Mouse (Mus musculus) CH12.LX (cell line): ENCODE results near the gene Aunip. TPM values are rescaled to one million over a fixed set of nuclear protein-coding genes. Genes with fewer than 3 reads are reported as not detected.

Experiments used
- DNase-seq: peaks from one replicate; pipeline ENCODE4 v3.0.0-alpha.2; 2013; ENCODE audit errors: extremely low read depth
- H3K27ac ChIP-seq: 2 replicates; pipeline ENCODE4 v1.5.1; 2012; ENCODE audit warnings: low read depth, mild to moderate bottlenecking, control low read depth, moderate library complexity; ENCODE audit not compliant: insufficient read depth
- H3K27me3 ChIP-seq: replicated peaks from 2 replicates; pipeline ENCODE3; 2012; ENCODE audit warnings: inconsistent platforms
- H3K36me3 ChIP-seq, 2 experiments: replicated peaks in 1 of 2; 2 replicates each; pipeline versions ENCODE3 to v1.6.1; 2012; ENCODE audit warnings: inconsistent platforms in 1 of 2, low read length in 1 of 2, mild to moderate bottlenecking in 1 of 2, mixed read lengths in 1 of 2, moderate library complexity in 1 of 2; ENCODE audit not compliant: control insufficient read depth in 1 of 2, insufficient read depth in 1 of 2
- H3K4me1 ChIP-seq, 2 experiments: 2 replicates each; pipeline ENCODE4 v1.6.1; 2012; ENCODE audit warnings: inconsistent platforms in 1 of 2, moderate library complexity in 1 of 2; ENCODE audit not compliant: insufficient read depth in 2 of 2, control insufficient read depth in 1 of 2
- H3K4me2 ChIP-seq: 2 replicates; pipeline ENCODE4 v1.6.1; 2012; ENCODE audit warnings: low read depth, mild to moderate bottlenecking, control low read depth; ENCODE audit not compliant: poor library complexity, insufficient read depth, severe bottlenecking
- H3K4me3 ChIP-seq, 3 experiments: fragments of 150-350 bp in 1 of 3; sonication (generic) in 1 of 3; replicated peaks in 1 of 3; 2 replicates each; pipeline versions ENCODE3 to v1.5.1; 2011 to 2012; ENCODE audit warnings: low read depth in 2 of 3, low read length in 2 of 3, mild to moderate bottlenecking in 2 of 3, moderate library complexity in 2 of 3, control low read depth in 1 of 3, improper control_type of control experiment in 1 of 3, inconsistent platforms in 1 of 3, mixed read lengths in 1 of 3; ENCODE audit not compliant: poor library complexity in 1 of 3
- H3K79me2 ChIP-seq: replicated peaks from 2 replicates; pipeline ENCODE4 v1.6.1; 2012; ENCODE audit warnings: mild to moderate bottlenecking, moderate library complexity; ENCODE audit not compliant: control insufficient read depth, poor library complexity, insufficient read depth, severe bottlenecking; ENCODE audit errors: extremely low read depth
- H3K9ac ChIP-seq: 2 replicates; pipeline ENCODE4 v1.6.1; 2012; ENCODE audit warnings: low read depth, mild to moderate bottlenecking, control low read depth, moderate library complexity; ENCODE audit not compliant: insufficient read depth
- H3K9me3 ChIP-seq: replicated peaks from 2 replicates; pipeline ENCODE3; 2012; ENCODE audit warnings: low read length, inconsistent platforms, mixed read lengths
- BHLHE40 ChIP-seq: IDR thresholded peaks from 2 replicates; pipeline ENCODE4 v1.6.1; 2011; ENCODE audit warnings: mild to moderate bottlenecking, low read depth, low read length, improper control_type of control experiment
- CHD2 ChIP-seq: IDR thresholded peaks from 2 replicates; pipeline ENCODE4 v1.6.1; 2011; ENCODE audit warnings: low read length, improper control_type of control experiment
- CTCF ChIP-seq, 2 experiments: IDR thresholded peaks in 1 of 2; conservative IDR thresholded peaks in 1 of 2; 2 replicates each; pipeline ENCODE4 v1.5.1; 2011 to 2012; ENCODE audit warnings: low read depth in 2 of 2, low read length in 2 of 2, improper control_type of control experiment in 1 of 2, inconsistent platforms in 1 of 2, mild to moderate bottlenecking in 1 of 2, moderate library complexity in 1 of 2
- E2F4 ChIP-seq: IDR thresholded peaks from 2 replicates; pipeline ENCODE4 v1.6.1; 2011; ENCODE audit warnings: low read depth, low read length, improper control_type of control experiment; ENCODE audit not compliant: insufficient replicate concordance
- ELF1 ChIP-seq: IDR thresholded peaks from 2 replicates; pipeline ENCODE4 v1.6.1; 2014; ENCODE audit warnings: low read depth, mild to moderate bottlenecking, inconsistent platforms, low read length, improper control_type of control experiment
- EP300 ChIP-seq: IDR thresholded peaks from 2 replicates; pipeline ENCODE4 v1.6.1; 2011; ENCODE audit warnings: low read length, improper control_type of control experiment
- HCFC1 ChIP-seq: IDR thresholded peaks from 2 replicates; pipeline ENCODE4 v1.6.1; 2012; ENCODE audit warnings: low read depth, mild to moderate bottlenecking, inconsistent platforms, low read length, improper control_type of control experiment
- JUN ChIP-seq: IDR thresholded peaks from 2 replicates; pipeline ENCODE4 v1.6.1; 2011; ENCODE audit warnings: low read depth, mild to moderate bottlenecking, low read length, improper control_type of control experiment, moderate library complexity; ENCODE audit not compliant: insufficient read depth
- JUND ChIP-seq: conservative IDR thresholded peaks from 2 replicates; pipeline ENCODE4 v1.6.1; 2011; ENCODE audit warnings: low read depth, low read length, improper control_type of control experiment
- MAFK ChIP-seq: IDR thresholded peaks from 2 replicates; pipeline ENCODE4 v1.6.1; 2011; ENCODE audit warnings: low read length, improper control_type of control experiment; ENCODE audit not compliant: insufficient replicate concordance
- NELFE ChIP-seq: IDR thresholded peaks from 2 replicates; pipeline ENCODE4 v1.6.1; 2011; ENCODE audit warnings: low read depth, low read length, improper control_type of control experiment
- POLR2AphosphoS2 ChIP-seq: IDR thresholded peaks from 2 replicates; pipeline ENCODE4 v1.6.1; 2011; ENCODE audit warnings: low read depth, low read length, improper control_type of control experiment
- SMC3 ChIP-seq: IDR thresholded peaks from 2 replicates; pipeline ENCODE4 v1.6.1; 2011; ENCODE audit warnings: low read depth, low read length, improper control_type of control experiment
- TCF12 ChIP-seq: IDR thresholded peaks from 2 replicates; pipeline ENCODE4 v1.6.1; 2014; ENCODE audit warnings: low read depth, mild to moderate bottlenecking, inconsistent platforms, low read length, improper control_type of control experiment
- USF1 ChIP-seq: IDR thresholded peaks from 2 replicates; pipeline ENCODE4 v1.6.1; 2014; ENCODE audit warnings: low read depth, mild to moderate bottlenecking, inconsistent platforms, low read length, improper control_type of control experiment
- USF2 ChIP-seq: conservative IDR thresholded peaks from 2 replicates; pipeline ENCODE4 v1.6.1; 2011; ENCODE audit warnings: low read depth, low read length, improper control_type of control experiment
- ZMIZ1 ChIP-seq: IDR thresholded peaks from 2 replicates; pipeline ENCODE4 v1.6.1; 2012; ENCODE audit warnings: low read depth, mild to moderate bottlenecking, inconsistent platforms, low read length, improper control_type of control experiment
- ZNF384 ChIP-seq: IDR thresholded peaks from 2 replicates; pipeline ENCODE4 v1.6.1; 2012; ENCODE audit warnings: low read depth, low read length, improper control_type of control experiment, inconsistent platforms
- dilution Hi-C: fragments of 300-500 bp; cut with MboI; formaldehyde crosslinking; loops from 2 replicates; pipeline ENCODE4 v1.14.3; 2020; ENCODE audit warnings: low sequenced_read_pairs; ENCODE audit not compliant: extremely low pct_unique_long_range_greater_than_20kb, extremely low pct_ligation_motif_present
- in situ Hi-C: fragments of 300-500 bp; cut with MboI; formaldehyde crosslinking; loops from 3 replicates; pipeline ENCODE4 v1.14.3; 2019; ENCODE audit warnings: low sequenced_read_pairs, low pct_ligation_motif_present, low pct_unique_long_range_greater_than_20kb, mixed read lengths
- polyA plus RNA-seq: library from polyadenylated mRNA; unstranded; fragments of >175 nt; gene quantifications from 2 replicates; pipeline ENCODE4 v1.2.1, GENCODE M21; 2012; ENCODE audit warnings: low read depth; ENCODE audit not compliant: insufficient read length
- total RNA-seq, 2 experiments: library from RNA; depleted of rRNA; stranded (reverse); fragments of 300-350 nt in 1 of 2; fragments of >200 nt in 1 of 2; gene quantifications; 2 replicates each; pipeline ENCODE4 v1.2.3; 2012 to 2014

Gene Aunip
- total and polyA plus RNA-seq, 3 experiments, result 11.5 to 14.9 (median 11.7) TPM

DNA sequence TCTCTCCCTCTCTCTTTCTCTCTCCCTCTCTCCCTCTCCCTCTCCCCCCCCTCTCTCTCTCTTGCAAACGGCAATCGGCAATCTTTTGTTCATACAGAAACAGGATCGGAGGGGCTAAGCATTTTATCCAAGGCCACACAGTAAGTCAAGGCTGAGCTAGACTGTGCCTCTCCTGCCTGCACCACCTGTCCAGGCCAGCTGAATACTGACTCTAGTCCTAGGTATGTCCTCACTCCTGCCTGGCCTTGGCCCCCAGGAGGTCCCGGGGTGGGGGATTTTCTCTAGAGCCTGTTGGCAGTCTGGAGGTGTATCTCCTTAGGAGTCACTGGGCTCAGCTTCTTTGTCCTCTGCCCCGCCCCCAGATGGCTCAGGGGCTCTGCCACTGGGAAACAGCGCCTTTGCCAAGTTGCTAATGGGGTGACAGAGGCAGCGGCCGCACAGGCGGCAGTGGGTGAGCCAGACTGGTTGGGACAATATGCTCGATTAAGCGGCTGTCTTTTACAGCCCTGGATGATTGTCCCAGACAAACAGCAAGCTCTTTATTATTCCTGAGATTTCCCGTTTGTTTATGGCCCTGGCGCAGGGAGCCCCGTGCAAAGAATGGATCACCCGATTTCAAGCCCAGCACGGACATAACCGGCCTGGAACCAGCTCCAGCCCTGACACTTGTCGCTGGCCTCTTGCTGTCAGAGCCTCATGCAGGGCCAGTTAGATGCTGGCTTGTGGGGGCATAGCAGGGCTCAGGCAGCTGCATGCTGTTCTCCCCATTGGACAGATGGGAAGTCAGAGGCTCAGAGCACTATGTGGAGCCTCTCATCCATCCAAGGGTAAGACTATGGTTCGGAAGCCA lies 56.8 kb downstream of the Aunip start:
- no peak overlapping the region for H3K4me3 ChIP-seq
- in situ Hi-C loops, result no loop called here
- no peak overlapping the region for H3K27ac ChIP-seq
- DNase-seq, result no peak
- no peaks in the 10 kb centered on the region for H3K36me3 ChIP-seq
- no peak overlapping the region for H3K4me2 ChIP-seq
- no peaks in the 10 kb centered on the region for H3K79me2 ChIP-seq
- H3K9me3 ChIP-seq, result peaks cover 12% of the 10 kb centered on the region
- H3K9ac ChIP-seq, result no peak overlapping the region
- no peak for TF ChIP-seq JUND
- no peak for TF ChIP-seq BHLHE40
- TF ChIP-seq ZNF384, result no peak
- TF ChIP-seq CHD2, result no peak
- no peak for TF ChIP-seq JUN
- TF ChIP-seq E2F4, result no peak
- no peak for TF ChIP-seq USF1
- no peak for TF ChIP-seq POLR2AphosphoS2
- no peak for TF ChIP-seq NELFE
- TF ChIP-seq HCFC1, result no peak
- no peak for TF ChIP-seq SMC3
- TF ChIP-seq EP300, result no peak
- no peak for TF ChIP-seq TCF12
- TF ChIP-seq USF2, result no peak
- no peak for TF ChIP-seq MAFK
- TF ChIP-seq ZMIZ1, result no peak
- H3K4me1 ChIP-seq, result peaks cover 0 to 29% of the 10 kb centered on the region in 2 experiments; a peak in 3 of 4 replicates
- dilution Hi-C loops, result no loop called here
- H3K27me3 ChIP-seq, result no peaks in the 10 kb centered on the region

DNA sequence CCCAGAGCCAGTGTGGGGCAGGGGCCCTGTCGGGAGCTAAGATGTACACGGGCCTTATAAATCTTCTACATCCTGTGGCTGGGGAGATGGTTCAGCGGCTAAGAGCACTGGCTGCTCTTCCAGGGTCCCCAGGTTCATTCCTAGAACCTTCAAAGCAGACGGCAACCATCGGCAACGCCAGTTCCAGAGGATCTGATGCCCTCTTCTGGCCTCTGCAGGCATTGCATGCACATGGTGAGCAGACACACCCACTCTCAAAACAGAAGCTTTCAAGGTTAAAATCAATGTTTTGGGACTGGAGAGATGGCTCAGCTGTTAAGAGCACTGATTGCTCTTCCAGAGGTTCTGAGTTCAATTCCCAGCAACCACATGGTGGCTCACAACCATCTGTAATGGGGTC lies 58.4 kb downstream of the Aunip start:
- Histone ChIP-seq H3K9me3 (peaks cover 12% of the 10 kb centered on the region), H3K27me3 (no peaks in the 10 kb centered on the region), H3K4me2 (no peak overlapping the region), H3K36me3 (no peaks in the 10 kb centered on the region), H3K27ac (no peak overlapping the region), H3K4me3 (no peak overlapping the region), H3K9ac (no peak overlapping the region), H3K79me2 (no peaks in the 10 kb centered on the region), H3K4me1 (peaks cover 3 to 17% of the 10 kb centered on the region in 2 experiments; a peak in 2 of 4 replicates)
- no peak for TF ChIP-seq CHD2
- no peak for TF ChIP-seq ELF1
- TF ChIP-seq CTCF (conservative IDR thresholded peaks at IDR 0.05 in 1 of 2, IDR thresholded peaks at IDR 0.05 in 1 of 2; ENCODE audit: low read depth in 2 of 2, low read length in 2 of 2), result peak; percentile 22 to 37; a peak in 3 of 4 replicates
- TF ChIP-seq SMC3, result peak; percentile 37
- dilution Hi-C loops, result no loop called here
- no peak for DNase-seq
- in situ Hi-C loops, result no loop called here
